Mouse (Mus musculus): ENCODE results near the gene Dcdc2b.

DNA sequence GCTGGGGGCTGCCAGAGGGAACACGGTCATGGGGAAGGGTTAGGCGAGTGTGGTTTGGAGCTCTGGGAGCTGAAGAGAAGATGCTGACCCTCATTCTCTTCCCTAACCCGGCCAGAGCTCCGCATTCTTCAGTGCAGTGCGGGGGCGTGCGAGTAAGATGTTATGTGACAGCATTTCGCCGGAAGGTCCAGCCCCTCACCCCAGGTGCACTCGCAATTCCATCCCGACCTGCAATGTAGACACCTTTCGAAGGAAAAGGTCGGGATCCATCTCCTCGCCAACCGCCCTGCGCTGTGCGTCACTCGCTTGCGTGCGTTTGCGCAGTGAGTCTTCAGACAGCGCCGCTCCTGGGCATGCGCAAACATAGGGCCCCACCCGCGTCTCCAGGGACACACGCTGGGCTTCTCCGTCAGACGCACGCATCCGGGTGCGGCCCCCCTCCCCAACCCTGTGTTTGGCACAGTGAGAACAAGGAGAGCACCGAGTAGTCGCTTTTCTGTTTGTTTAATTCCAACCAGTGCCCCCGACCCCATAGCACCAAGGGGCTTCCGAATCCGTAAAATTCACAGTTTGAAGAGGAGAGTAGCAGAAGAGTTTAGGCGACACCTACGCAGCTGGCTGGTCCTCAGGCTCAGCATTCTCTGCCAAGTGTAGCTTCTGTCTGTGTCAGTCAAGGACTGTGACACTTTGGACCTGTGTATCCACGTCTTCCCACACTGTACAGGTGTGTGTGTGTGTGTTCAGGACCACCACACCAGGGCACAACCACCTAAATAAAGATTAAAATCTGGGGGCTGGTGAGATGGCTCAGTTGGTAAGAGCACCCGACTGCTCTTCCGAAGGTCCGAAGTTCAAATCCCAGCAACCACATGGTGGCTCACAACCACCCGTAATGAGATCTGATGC is 5.0 kb upstream of the Dcdc2b start, which contains the start of gene Iqcc:
- TF ChIP-seq CTCF (IDR thresholded peaks at IDR 0.05; ENCODE audit: control insufficient read depth, insufficient read depth, low read length), result peak; percentile 4; the same call in 1 of the 2 replicates
- peak; percentile 96; the same call in 1 of the 2 replicates for TF ChIP-seq POLR2A (IDR thresholded peaks at IDR 0.05; ENCODE audit: borderline replicate concordance, control insufficient read depth, low read depth, low read length)
